Mouse (Mus musculus) adipocyte (in vitro differentiated cells): ENCODE data around the gene Wscd2.

Experiments used
- DNase-seq: peaks from one replicate; pipeline ENCODE4 v3.0.0-alpha.2; 2016; ENCODE audit warnings: low spot score

Wscd2 gene

DNA sequence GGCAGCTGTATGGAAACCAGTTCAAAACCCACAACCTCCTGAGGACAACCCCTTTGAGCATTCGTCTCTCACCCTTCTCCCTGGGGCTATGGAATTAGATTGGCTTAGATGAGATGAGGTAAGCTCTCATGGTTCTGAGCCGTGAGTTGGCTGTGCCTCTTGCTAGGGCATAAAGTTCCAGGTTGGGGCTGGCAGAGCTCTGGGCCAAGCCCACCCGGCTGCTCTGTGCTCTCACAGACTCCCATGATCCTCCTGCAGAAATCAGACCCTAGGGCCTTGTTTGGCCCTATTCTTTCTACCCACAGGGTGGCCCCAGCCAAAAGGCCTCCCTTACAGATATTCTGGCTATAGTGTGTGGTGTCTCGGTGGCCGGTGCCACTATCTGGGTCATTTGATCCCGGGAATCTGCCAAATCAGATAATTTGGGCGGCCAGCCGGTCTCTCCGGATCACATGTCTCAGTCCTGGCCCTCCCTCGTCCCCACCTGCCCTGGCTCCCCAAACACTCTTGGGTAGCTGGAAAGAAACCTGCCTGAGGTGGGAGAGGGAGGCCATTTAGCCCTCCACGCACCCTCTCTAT, 4.5 kb upstream of the Wscd2 start:
- no peak for DNase-seq

DNA sequence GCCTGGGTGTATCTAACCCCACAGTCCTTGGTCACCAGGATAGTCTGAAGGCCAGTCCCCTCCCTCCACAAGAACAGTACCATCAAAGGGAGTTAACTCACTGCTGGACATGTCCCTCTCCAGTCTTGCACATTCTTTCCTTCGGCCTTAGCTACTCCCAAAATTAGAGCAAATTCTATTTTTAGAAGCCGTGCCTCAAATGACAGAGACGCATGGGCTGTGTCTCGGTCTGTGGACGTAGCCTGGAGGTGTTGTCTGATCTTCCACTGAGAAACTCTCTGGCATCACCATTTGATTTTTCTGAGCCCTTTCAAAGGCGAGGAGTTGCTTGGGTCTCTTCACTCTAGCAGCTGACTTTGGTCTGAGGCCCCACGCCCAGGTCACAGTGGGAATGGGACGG, 2.3 kb upstream of the Wscd2 start:
- no peak for DNase-seq

DNA sequence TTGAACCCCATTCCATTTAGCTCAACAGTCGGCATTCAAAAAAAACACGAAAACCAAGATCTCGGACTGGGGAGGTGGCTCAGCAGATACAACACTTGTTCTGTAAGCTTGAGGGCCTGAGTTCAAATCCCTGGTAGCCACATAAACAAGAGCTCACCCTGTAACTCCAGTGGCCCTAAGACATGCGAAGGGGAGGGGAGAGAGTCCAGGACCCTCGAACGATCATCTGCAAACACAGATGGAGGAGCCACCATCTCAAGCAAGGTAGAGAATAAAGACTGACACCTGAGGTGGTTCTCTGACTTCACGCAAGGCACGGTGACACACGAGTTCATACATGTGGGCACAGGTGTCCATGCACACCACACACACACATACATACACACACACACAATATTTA, 516 bp upstream of the Wscd2 start:
- no peak for DNase-seq

DNA sequence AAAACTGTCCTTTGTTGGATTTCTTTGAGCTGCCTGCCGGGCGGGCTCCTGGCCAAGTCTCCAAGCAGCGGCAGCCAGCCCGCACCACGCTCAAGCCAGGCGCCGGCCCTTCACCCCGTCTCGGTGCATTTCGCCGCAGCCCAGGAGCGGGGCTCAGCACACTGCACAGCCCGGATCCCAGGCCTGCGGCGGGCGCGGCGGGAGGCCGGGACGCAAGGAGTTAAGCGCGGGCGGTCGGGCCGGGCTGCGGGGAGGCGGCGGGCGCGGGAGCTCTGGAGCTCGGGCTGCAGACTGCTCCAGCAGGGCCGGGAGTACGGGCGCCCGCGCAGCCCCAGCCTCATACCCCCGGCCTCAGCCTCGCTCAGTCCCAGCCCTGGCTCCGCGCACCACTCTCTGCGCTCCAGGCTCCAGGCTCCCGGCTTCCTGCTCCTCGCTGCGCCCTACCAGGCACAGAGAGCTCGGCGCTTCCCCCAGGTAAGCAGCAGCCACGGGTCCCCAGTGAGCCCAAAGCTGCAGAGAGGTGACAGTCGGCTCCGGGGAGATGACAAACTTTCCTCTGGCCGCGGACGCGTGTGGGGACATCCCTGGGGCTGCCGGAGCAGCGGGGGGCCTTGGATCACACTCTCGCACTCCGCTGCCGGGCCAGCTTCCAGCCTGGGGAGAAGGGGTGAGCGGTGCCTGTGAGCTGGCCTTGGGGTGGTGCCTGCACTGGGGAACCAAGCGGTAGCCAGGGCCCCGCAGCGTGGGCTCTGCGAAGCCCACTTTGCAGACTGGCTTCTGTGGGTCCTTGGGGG, 531 bp downstream of the Wscd2 start:
- no peak for DNase-seq

DNA sequence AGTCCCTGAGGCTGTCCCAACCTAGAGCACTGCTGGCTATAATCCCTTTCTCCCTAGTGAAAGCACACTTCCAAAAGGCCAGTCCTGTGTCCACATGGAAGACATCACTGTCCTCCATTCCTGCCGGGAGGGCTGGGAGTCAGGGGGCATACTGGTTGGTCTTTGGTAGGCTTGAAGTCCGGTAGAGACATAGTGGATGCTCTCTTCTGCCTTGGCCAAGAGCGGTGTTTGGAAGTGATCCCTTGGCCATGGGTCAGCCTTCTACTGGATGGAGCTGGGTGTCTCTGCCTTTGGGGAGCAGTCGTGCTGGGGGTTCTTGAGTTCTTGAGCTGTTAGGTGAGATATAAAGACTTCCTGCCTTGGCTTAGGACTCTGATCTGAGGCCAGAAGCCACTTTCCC, 1.4 kb downstream of the Wscd2 start:
- DNase-seq, result no peak

DNA sequence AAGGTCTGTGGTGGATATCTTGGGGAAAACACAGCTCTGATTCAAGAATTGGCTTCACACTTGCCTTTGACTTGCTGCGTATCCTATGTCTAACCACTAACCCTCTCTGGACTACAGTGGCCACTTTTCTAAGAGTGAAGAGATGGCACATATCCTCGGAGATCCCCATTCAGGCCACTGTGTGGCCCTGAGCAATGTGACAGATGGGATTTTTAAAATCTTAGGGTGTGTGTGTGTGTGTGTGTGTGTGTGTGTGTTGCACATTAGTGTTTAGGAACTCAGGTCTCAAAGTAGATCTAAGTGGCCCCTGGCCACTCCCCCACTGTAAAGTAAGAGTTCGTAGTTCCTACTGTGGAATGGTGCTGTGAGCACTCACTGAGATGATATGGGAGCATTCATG, 1.9 kb downstream of the Wscd2 start:
- DNase-seq, result no peak

DNA sequence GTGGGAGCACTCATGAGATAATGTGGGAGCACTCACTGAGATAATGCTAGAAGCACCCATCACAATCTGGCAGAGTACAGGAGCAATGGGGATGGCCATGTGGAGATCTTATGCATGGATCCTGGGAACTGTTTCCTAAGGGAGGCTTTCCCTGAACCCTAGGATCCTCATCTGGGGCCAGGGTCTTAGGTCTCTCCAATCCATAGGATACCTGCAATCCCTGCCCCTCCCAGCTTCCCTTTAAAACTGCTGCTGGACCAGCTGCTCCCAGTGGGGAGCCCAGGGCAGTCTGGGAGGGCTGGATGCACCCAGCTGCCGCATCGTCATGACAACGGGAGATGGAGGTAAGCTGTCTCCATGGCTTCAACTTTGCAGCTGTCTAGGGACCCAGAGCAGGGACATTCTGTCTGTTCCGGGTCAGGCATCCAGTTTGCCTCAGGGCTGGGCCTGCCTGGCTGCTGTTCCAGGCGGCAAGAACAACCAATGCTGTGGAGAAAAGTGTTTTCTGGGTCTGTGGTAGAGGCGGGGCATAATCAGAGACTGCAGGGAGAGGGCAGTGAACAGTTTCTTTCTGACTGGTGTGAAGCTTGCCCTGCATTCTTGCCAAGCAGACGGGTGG, 2.4 kb downstream of the Wscd2 start:
- no peak for DNase-seq

DNA sequence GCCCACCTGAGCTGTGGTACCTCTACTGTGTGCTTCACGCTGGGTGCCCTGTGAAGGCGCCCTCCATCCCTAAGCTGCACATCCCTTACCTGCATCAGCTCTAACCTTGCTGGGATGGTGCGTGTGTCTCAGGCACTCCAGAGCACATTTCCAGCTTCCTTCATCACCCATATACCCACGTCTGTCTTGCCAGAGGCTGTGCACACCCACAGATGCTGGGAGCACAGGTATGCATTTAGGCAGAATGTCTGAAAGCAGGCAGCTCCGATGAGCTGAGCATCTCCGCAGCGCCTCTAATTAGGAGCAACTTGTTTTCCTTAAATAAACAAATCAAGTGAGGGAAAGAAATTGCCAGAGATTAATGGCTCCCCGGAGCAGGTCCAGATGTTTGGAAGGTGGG, 3.9 kb downstream of the Wscd2 start:
- no peak for DNase-seq

DNA sequence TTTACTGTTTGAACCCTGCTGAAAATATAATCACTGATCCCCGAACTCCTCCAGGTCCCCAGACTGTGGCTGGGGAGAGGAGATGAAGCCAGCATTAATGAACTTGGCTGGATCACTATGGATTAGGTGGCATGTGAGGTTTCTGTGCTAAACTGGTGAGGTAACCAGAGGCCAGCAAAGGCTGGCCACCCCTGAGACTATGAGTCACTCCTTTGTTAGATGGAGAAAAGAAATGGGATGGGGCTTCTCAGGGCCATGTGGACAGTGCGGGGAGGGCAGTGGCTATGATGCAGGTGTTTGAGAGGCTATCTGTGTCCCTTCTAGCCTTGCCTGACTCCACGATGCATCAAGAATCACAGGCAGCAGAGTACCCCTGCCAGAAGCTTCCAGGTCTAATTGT, 6.8 kb downstream of the Wscd2 start:
- DNase-seq, result no peak

DNA sequence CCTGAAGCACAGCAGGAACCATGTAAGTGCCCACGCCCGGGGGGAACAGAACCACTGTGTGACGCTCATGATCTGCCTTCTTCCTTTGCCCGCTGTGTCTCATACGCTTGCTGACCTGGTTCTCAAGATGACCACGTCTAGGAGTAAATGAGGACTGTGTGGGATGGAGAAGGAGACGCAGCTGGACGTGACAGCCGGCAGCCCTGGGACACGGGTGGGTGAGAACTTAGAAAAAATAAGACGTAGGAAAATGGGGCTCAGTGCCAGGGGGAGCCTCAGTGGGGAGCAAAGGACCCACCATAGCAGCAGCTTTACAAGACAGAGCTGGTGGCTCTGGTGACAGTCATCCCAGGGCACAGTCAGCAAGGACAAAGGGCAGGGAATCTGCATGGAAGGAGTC, 9.3 kb downstream of the Wscd2 start:
- DNase-seq, result no peak

DNA sequence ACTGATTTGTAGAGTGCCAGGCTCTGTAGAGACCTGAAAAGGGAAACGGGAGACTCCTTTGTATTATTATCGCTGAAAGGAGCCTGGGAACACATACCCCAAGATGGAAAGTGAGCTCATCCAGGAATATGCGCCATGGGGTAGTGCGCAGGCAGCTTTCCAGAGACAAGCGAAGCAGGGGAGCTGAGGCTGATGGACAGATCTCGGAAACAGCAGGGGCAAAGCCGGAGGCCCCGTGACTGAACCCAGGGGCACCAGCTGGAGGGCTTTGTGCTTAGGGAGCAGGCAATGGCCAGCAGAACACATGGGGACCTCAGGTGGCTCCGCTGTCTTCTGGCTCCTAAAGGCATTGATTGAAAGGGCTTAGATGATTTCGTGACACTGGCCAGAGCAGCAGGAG, 13.1 kb downstream of the Wscd2 start:
- no peak for DNase-seq

DNA sequence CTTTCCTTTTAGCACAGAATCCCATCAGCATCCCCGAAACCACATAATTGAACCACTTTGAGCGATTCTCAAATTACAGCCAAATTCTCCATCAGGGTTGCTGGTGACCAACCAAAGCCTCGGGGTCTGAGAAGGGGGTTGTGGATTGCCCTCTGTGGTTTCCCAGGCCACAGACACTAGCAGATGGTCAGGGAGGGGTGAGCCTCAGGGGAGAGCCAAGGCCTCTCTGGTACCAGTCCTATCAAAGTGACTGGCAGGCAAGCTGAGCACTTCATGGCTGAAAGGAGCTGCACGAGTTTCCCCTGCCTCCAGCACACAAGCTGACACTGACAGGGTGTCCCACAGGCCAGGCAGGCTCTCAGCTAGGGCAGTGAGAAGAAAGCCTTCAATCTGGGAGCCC, 14.5 kb downstream of the Wscd2 start:
- no peak for DNase-seq

DNA sequence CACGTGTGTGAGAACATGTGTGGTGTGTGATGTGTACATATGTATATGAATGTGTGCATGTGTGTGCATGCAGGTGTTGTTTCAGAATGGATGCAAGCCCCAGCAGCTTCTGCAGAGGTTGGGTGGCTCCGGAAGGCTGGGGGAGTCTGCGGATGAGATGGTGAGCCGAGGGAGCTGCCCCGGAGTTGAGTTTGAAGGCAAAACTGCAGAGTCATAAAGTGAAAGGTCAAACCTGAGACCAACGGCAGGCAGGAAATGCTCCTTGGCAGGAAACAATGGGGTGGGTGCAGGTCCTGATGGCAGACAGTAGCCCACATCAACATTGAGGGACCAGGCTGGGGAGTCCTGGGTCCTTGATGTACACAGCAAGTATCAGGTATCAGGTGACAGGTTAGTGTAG, 15.9 kb downstream of the Wscd2 start:
- DNase-seq, result no peak

DNA sequence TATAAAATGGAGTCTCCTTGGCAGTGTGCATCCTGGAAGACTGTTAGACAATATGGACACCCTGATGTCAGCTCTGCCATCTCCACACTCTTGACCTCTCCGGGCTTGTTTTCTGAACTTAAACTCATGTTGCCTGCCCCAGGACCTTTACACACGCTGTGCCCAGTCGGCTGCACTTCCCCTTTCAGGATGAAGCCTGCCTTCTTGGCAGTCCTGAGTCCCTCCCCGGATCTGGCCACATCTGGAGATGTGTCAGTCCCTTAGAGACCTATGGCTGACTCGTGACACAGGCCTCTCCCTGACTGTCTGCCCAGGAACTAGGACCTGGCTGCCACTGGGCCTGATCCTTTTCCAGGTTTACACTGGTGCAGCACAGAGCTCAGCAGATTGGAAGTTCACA, 16.6 kb downstream of the Wscd2 start:
- DNase-seq, result peak; percentile 6

DNA sequence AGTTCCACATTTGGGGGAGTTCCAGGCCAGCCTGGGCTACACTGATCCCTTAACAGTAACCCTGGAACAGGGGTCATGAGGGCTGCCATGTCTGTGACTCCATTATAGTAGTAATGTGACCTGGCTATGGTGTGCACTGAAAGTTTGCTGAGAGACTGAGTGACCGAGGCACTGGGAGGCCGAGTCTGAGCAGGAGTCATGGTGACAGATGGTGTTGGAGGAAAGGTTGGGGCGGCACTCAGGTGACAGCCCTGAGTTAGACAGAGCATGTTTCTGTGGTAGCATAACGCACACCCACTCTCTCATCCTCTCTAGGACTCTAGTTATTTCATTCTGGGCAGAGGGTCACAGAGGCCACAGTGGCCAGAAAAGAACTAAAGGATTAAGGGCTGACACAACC, 19.0 kb downstream of the Wscd2 start:
- no peak for DNase-seq

DNA sequence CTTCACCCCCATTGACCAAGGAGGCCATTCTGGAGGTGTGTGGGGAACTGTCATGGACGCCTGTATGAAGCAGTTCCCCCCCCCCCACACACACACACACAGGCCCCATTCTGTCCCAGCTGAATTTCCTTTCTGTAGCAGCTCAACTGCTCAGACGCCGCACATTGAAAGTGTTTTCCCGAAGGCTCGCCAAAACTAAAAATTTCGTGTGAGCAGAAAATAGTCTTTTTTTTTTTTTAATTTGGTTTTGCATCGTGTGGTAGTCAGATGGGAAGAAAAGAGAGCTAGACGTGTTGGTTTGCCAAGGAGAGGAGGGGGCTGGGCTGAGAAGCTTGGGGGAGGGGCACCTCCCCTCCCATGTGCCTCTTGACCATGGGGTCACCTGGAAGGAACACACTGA, 23.5 kb downstream of the Wscd2 start:
- no peak for DNase-seq

DNA sequence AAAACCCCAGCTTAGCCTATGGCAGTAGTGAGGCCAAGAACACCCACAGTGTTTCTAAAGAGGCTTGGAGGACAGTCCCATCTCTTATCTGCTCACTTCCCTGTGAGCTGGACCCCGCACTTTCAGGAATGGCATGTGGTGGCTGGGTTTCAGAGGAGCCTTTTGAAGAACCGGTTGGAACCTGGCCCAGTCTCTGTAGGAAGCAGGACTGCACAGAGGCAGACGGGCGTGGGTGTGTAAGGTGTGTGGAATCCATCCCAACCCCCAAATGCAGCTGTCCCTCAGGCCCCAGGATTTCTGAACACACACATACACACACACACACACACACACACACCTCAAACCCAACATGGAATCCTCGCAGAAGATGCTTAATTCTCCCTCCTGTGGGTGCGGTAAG, 23.9 kb downstream of the Wscd2 start:
- DNase-seq, result no peak

DNA sequence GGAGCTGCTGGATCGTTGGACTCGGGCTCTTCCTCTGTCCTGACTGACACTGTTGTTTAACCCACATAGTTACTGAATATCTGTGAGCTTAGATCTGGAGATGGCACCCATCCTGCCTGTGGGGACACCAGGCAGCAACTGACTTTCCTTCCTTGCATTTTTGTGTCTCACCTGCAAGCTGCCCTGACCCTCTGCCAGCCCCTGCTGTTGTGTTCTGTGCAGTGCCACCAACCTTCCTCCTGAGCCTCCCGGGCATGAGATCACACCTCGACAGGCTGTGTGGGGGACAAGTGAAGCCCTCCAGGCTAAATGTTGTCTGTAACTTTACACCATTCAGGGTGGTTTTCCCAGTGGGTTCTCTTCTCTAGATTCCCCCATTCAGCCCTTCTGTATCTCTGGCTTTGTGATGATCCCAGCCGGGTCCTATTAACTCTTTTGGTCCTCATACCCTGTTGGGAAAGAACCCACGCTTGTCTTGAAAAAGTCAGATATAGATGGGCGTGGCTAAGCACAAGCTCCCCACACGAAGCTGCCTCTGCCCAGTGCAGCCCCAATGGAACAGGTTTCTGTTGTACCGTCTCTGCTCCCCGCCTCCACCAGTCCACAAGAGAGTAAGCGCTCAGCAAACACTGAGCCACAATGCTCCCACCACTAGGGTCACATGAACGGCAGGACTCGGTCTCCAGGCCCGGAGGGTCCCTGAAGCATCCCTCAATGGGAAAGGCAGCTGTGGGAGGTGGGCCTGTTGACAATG, 26.2 kb downstream of the Wscd2 start:
- DNase-seq, result no peak

DNA sequence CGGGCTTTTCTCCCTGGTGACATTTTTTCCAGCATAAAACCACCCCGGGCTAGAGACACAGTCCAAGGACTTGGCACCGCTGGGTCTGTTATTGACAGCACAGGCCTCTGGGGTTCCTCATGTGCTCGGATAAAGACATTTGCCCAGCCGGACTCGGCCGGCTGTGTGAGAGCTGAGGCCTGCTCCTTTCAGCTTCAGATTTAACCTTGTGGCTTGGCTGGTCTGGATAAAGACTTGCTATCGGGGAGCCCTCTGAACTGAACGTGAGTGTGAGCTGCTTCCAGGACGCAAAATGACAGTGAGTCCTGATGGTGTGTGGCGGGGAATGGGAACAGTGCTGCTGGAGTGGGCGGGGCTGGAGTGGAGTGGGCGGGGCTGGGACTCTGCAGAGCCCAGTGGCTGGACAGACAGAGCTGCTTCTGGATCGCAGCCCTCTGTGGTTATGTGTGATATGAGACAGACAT, 26.8 kb downstream of the Wscd2 start:
- no peak for DNase-seq

DNA sequence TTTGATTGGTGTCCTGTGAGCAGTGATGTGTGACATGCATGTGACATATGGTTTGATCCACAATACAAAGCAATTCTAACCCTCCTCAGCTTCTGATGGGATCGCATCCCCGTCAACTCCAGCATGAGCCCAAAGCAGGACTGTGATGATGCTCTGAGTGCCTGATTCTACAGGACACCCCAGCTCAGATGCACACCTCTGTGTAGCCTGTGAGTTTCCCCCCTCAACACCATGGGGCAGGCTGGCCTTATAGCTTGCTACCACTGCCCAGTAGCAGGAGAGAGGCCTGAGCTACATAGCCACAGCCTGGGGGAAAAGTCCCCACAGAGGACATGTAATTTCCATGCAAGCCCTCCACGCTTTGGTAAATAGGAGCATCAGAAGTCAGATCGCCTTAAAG, 27.3 kb downstream of the Wscd2 start:
- DNase-seq, result no peak

DNA sequence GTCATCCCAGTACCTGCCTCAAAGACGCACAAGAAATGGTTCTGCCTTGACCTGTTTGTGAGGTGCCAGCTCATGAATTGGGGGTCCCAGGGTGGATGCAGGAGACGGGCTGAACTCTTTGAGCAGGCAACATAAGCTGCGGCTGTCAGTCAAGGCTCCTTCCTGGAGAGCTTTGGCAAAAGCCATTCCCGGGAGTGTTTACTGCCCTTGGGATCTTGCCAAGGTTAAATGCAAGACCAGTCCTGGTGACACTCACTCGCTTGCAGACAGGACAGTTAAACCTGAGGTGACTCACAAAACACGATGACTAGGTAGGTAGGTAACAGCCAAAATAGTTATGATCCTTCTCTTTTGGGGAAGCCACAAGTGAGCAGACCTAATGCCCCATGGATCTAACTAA, 30.9 kb downstream of the Wscd2 start:
- DNase-seq, result no peak

DNA sequence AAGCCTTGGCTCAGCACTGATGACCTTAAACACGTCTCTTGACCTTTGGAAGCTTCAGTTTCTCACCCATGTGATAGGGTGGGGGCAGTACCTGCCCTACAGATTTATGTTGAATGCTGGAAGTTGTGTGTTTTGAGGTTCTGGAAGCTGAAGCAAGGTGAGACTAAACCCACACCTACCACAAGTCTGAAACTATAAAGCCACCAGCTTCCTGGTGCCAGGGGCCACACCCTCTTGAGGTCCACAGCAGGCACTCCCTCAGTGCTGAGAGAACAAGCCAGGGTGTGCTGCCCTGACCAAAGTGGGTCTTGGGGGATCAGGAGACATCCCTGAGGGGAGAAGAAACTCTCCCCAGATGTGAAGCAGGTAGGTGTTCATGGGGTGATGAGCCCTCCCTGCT, 48.7 kb downstream of the Wscd2 start:
- no peak for DNase-seq

DNA sequence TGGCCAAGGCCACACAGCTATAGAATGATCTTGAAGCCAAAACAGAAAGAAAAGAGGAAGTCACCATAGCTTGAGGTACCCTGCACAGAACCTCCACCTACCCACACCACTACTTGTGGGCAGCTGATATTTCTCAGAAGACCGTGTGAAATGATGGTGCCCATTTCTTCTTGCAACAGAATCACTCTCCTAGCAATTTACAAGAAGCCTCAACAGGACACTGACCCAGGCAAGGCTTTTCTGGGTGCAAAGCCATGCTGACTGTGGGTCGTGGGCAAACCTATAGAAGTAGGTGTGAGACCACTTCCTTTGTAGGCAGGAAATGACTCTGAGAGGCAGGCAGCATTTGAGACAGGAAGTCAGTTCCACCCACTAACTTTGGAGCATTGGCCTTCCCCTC, 49.3 kb downstream of the Wscd2 start:
- no peak for DNase-seq
